Comparison of ENCODE assay signal across 9 mouse cellular contexts in the genomic region with DNA sequence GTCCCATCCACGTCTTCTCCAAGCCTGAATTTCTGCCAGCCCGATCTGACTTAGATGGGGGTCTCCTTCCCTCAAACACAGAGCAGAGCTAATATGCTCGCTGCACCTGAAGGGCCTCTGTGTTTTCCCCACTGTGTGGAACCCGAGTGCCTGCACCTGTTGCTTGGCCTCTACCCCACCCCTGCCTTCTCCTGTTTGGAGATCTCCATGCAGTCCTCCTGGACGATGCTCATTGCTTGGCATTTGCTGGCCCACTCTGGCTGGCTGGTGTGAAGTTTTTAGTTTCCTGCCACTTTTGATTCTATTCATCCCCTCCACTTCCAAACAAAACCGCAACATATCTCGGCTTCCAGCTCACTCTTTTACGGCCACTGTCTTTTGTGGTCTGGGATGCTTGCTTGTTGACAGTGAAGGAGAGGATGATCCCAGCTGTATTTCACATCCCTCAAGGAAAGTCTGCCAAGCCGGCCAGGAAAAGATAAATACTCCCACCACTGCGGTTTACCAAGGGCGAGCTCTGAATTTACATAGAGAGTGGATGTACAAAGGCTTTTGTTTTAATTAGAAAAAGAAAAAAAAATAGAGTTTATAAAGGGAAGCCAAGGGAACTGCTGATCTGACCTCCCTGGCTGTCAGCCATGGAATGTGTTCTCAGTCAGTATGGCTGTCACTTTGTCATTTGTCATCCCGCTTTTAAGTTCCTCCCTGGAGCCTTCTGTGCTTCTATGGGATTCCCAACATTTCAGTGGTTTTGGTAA.
DNase-seq lines count a peak whose midpoint lies in the region; ATAC-seq lines count a peak whose summit lies in the region.
"Had no signal": no experiment of that assay in that cellular context is flagged by ENCODE, and none has a peak within 500 bp of the region (broad histone marks: within the 10 kb centered on the region; RNA-seq: fewer than 3 reads in every experiment).

No protein-coding gene starts in this region.

- H3K9ac ChIP-seq in midbrain, embryonic 14.5 days (replicated peaks; ENCODE audit: low read length), result no peak overlapping the region
- no peak overlapping the region for H3K9ac ChIP-seq in midbrain, embryonic 11.5 days (ENCODE audit: low read length)
- no peak overlapping the region for H3K9ac ChIP-seq in stomach, embryonic 15.5 days

- no peak for ATAC-seq in midbrain, embryonic 14.5 days (ENCODE audit: low FRiP score, low TSS enrichment)
- no peak for ATAC-seq in midbrain, embryonic 11.5 days (ENCODE audit: low FRiP score)
- ATAC-seq in stomach, embryonic 15.5 days (ENCODE audit: insufficient read depth, low FRiP score, low read depth), result peak; percentile 65; the same call in 1 of the 2 replicates
- ATAC-seq: forebrain, embryonic 16.5 days had no signal

- no peaks in the 10 kb centered on the region for H3K9me3 ChIP-seq in midbrain, embryonic 14.5 days (ENCODE audit: control insufficient read depth, low read length)
- H3K9me3 ChIP-seq in midbrain, embryonic 11.5 days (ENCODE audit: control insufficient read depth, low read length), result no peaks in the 10 kb centered on the region
- no peaks in the 10 kb centered on the region for H3K9me3 ChIP-seq in stomach, embryonic 15.5 days

- peak; percentile 9 to 51 for DNase-seq in adrenal gland, adult (ENCODE audit: inconsistent age in 2 of 2, low spot score in 1 of 2)
- no peak for DNase-seq in adrenal gland, postnatal 4 days (ENCODE audit: low spot score in 2 of 2)
- peak; percentile 38 for DNase-seq in midbrain, embryonic 14.5 days
- no peak for DNase-seq in midbrain, embryonic 11.5 days (ENCODE audit: low spot score, missing footprints)
- DNase-seq in kidney, postnatal 14 days, result peak; percentile 85
- DNase-seq in layer of hippocampus, adult 11-12 months (ENCODE audit: low spot score), result no peak
- DNase-seq in urinary bladder, postnatal 36 days (ENCODE audit: low spot score in 2 of 2), result no peak

- no peak overlapping the region for H3K4me2 ChIP-seq in midbrain, embryonic 14.5 days (ENCODE audit: low read length)
- no peak overlapping the region for H3K4me2 ChIP-seq in midbrain, embryonic 11.5 days
- H3K4me2 ChIP-seq in stomach, embryonic 15.5 days, result peak overlapping the region; percentile 10; the same call in 1 of the 2 replicates

- 74% methylated on average over 12 of the region's 12 CpGs for WGBS in midbrain, embryonic 14.5 days
- 88% methylated on average over 12 of the region's 12 CpGs for WGBS in midbrain, embryonic 11.5 days
- WGBS in stomach, embryonic 15.5 days, result 40% methylated on average over 12 of the region's 12 CpGs

- no peaks in the 10 kb centered on the region for H3K4me1 ChIP-seq in midbrain, embryonic 14.5 days (ENCODE audit: control insufficient read depth, insufficient read depth, low read length)
- no peaks in the 10 kb centered on the region for H3K4me1 ChIP-seq in midbrain, embryonic 11.5 days (ENCODE audit: control insufficient read depth, insufficient read depth, low read length)
- H3K4me1 ChIP-seq in stomach, embryonic 15.5 days, result peaks cover 13% of the 10 kb centered on the region

- H3K36me3 ChIP-seq in midbrain, embryonic 14.5 days (ENCODE audit: control insufficient read depth, insufficient read depth, low read length), result no peaks in the 10 kb centered on the region
- no peaks in the 10 kb centered on the region for H3K36me3 ChIP-seq in midbrain, embryonic 11.5 days (ENCODE audit: control insufficient read depth, insufficient read depth, low read length)
- no peaks in the 10 kb centered on the region for H3K36me3 ChIP-seq in stomach, embryonic 15.5 days

- no peak overlapping the region for H3K4me3 ChIP-seq in midbrain, embryonic 14.5 days (replicated peaks; ENCODE audit: low read depth, low read length)
- H3K4me3 ChIP-seq in midbrain, embryonic 11.5 days (ENCODE audit: low read depth, low read length), result no peak overlapping the region
- no peak overlapping the region for H3K4me3 ChIP-seq in stomach, embryonic 15.5 days (replicated peaks)

- H3K27me3 ChIP-seq in midbrain, embryonic 14.5 days (ENCODE audit: control insufficient read depth, insufficient read depth, low read length), result no peaks in the 10 kb centered on the region
- H3K27me3 ChIP-seq in midbrain, embryonic 11.5 days (ENCODE audit: control insufficient read depth, insufficient read depth, low read length), result no peaks in the 10 kb centered on the region
- H3K27me3 ChIP-seq in stomach, embryonic 15.5 days (replicated peaks), result no peaks in the 10 kb centered on the region

- no peak overlapping the region for H3K27ac ChIP-seq in midbrain, embryonic 14.5 days (replicated peaks; ENCODE audit: low read depth, low read length)
- no peak overlapping the region for H3K27ac ChIP-seq in midbrain, embryonic 11.5 days (ENCODE audit: low read depth, low read length)
- peak overlapping the region; percentile 58; the same call in 1 of the 2 replicates for H3K27ac ChIP-seq in stomach, embryonic 15.5 days

Comparison
In these comparisons a context has a peak if more than half of its experiments do, and no peak if none do; other contexts are left out.
1. DNase-seq: peak in adrenal gland, adult (2 of 2), midbrain, embryonic 14.5 days (single experiment) and kidney, postnatal 14 days (single experiment); none in adrenal gland, postnatal 4 days (0 of 2), midbrain, embryonic 11.5 days (single experiment), layer of hippocampus, adult 11-12 months (single experiment) and urinary bladder, postnatal 36 days (0 of 2).